Mouse (Mus musculus) C2C12 (cell line): Measurements from ENCODE around the gene Egfr.

Experiments used
- CEBPB ChIP-seq: IDR thresholded peaks from one replicate; pipeline ENCODE4 v1.6.1; 2011; ENCODE audit warnings: low read depth, mild to moderate bottlenecking, control low read depth, moderate library complexity
- CTCF ChIP-seq: IDR thresholded peaks from one replicate; pipeline ENCODE4 v1.5.1; 2011; ENCODE audit not compliant: control insufficient read depth, insufficient read depth, insufficient read length
- FOSL1 ChIP-seq: IDR thresholded peaks from one replicate; pipeline ENCODE4 v1.8.0; 2011; ENCODE audit warnings: mild to moderate bottlenecking, low read length; ENCODE audit not compliant: poor library complexity, insufficient read depth, severe bottlenecking
- MAX ChIP-seq: IDR thresholded peaks from one replicate; pipeline ENCODE4 v1.6.1; 2011; ENCODE audit warnings: mild to moderate bottlenecking, control low read depth
- MYOD1 ChIP-seq: IDR thresholded peaks from one replicate; pipeline ENCODE4 v1.6.1; 2011; ENCODE audit warnings: low read depth; ENCODE audit not compliant: control insufficient read depth, insufficient read length
- MYOG ChIP-seq: IDR thresholded peaks from one replicate; pipeline ENCODE4 v1.6.1; 2011; ENCODE audit not compliant: control insufficient read depth, insufficient read length; ENCODE audit errors: extremely low read depth
- USF1 ChIP-seq: IDR thresholded peaks from one replicate; pipeline ENCODE4 v1.6.1; 2011; ENCODE audit warnings: low read depth, mild to moderate bottlenecking, control low read depth, moderate library complexity

DNA sequence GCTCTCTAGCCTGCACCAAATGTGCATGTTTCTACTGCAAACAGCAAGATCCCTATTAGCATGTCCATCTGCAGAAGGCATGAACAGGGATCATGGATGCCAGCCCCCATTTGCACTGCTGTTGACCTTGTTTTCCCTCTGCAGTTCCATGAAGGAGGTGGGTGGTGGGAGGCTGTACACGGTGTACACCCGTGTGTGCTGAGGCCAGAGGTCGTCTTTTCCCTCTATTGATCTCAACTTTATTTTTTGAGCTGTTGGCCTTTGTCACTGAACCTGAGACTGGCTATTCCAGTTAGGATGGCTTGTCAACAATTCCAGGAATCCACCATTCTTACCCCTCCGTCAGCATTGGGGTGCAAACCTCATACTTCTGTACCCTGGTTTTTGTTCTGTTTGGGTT is 9.8 kb upstream of the Egfr start:
- no peak for TF ChIP-seq CTCF
- TF ChIP-seq MAX: no peak
- TF ChIP-seq USF1: no peak
- TF ChIP-seq CEBPB: no peak
- no peak for TF ChIP-seq FOSL1
- no peak for TF ChIP-seq MYOD1
- TF ChIP-seq MYOG: no peak
